Comparison of ENCODE assay signal across 25 mouse cellular contexts in genomic region chr7:105474771-105475315, GRCm38 (mm10). TPM values are rescaled to one million over a fixed set of nuclear protein-coding genes. Genes with fewer than 3 reads are reported as not detected.
DNase-seq lines count a peak whose midpoint lies in the region; ATAC-seq and TF ChIP-seq lines count a peak whose summit lies in the region.
"Had no signal": no experiment of that assay in that cellular context is flagged by ENCODE, and none has a peak within 500 bp of the region (broad histone marks: within the 10 kb centered on the region; RNA-seq: fewer than 3 reads in every experiment).

No protein-coding gene starts in this region.

- DNase-seq in adrenal gland, adult 2 months: peak; percentile 60
- DNase-seq in adrenal gland, adult 8-10 months: no peak
- DNase-seq in heart, adult 2 months: no peak
- no peak for DNase-seq in heart, postnatal 14 days
- DNase-seq in left cerebral cortex, adult 2 months (ENCODE audit: extremely low spot score in 1 of 2, low spot score in 2 of 2): no peak
- no peak for DNase-seq in left cerebral cortex, postnatal 4 days
- DNase-seq: cerebellum, adult 18-20 months; cerebellum, adult 9-11 months; gastrocnemius, postnatal 36 days; kidney, adult 18-20 months had no signal

- H3K4me2 ChIP-seq in midbrain, embryonic 13.5 days (replicated peaks): no peak overlapping the region
- H3K4me2 ChIP-seq: hindbrain, embryonic 14.5 days; intestine, embryonic 15.5 days had no signal

- peaks cover 14% of the 10 kb centered on the region for H3K4me1 ChIP-seq in heart, adult 2 months (ENCODE audit: control insufficient read depth, insufficient read depth, low read length)
- H3K4me1 ChIP-seq in midbrain, embryonic 13.5 days (replicated peaks): no peaks in the 10 kb centered on the region
- H3K4me1 ChIP-seq: embryonic facial prominence, embryonic 10.5 days; intestine, embryonic 15.5 days had no signal

- H3K4me3 ChIP-seq in heart, adult 2 months: no peak overlapping the region
- no peak overlapping the region for H3K4me3 ChIP-seq in left cerebral cortex, adult 2 months
- no peak overlapping the region for H3K4me3 ChIP-seq in midbrain, embryonic 13.5 days (replicated peaks)
- H3K4me3 ChIP-seq: embryonic facial prominence, embryonic 10.5 days; erythroblast, embryonic 14.5 days; forebrain, embryonic 10.5 days; hindbrain, embryonic 10.5 days; intestine, embryonic 15.5 days had no signal

- intact Hi-C loops in heart, adult 2 months (cut with DNase I): loop anchor here (5.0 to 10.0 kb wide), 2 partner anchors 167 to 340 kb away; partner anchors contain the start of genes Arfip2, Gm45799, Mrpl17 and Timm10b
- intact Hi-C loops in heart, postnatal 14 days (cut with DNase I): loop anchor here (10.0 kb wide), 1 partner anchor 250 kb away; no protein-coding TSS in a partner anchor
- intact Hi-C loops in left cerebral cortex, adult 2 months (cut with DNase I): no loop called here
- intact Hi-C loops in left cerebral cortex, postnatal 4 days (cut with DNase I): loop anchor here (5.0 to 10.0 kb wide), 2 partner anchors 63 to 300 kb away; no protein-coding TSS in a partner anchor

- TF ChIP-seq EP300 in heart, adult 2 months (IDR thresholded peaks at IDR 0.05; ENCODE audit: insufficient read depth, low read depth, low read length): no peak

- H3K27me3 ChIP-seq in heart, adult 2 months (ENCODE audit: control insufficient read depth, insufficient read depth, low read length): no peaks in the 10 kb centered on the region
- 0 out of 2 replicates have a peak, but pooled peaks cover 3% of the 10 kb centered on the region for H3K27me3 ChIP-seq in midbrain, embryonic 13.5 days
- H3K27me3 ChIP-seq: intestine, embryonic 15.5 days; Patski had no signal

- TF ChIP-seq POLR2A in heart, adult 2 months (IDR thresholded peaks at IDR 0.05; ENCODE audit: insufficient read depth, low read depth, low read length): no peak

- whole genome bisulfite sequencing in heart, adult 2 months: 67% methylated on average over 4 of the region's 4 CpGs
- 83% methylated on average over 4 of the region's 4 CpGs for WGBS in midbrain, embryonic 13.5 days

- peaks cover 6% of the 10 kb centered on the region for H3K36me3 ChIP-seq in heart, adult 2 months (ENCODE audit: control insufficient read depth, insufficient read depth, low read length)
- H3K36me3 ChIP-seq in midbrain, embryonic 13.5 days: no peaks in the 10 kb centered on the region
- H3K36me3 ChIP-seq: embryonic facial prominence, embryonic 10.5 days; forebrain, embryonic 10.5 days; hindbrain, embryonic 10.5 days; intestine, embryonic 15.5 days had no signal

- TF ChIP-seq CTCF in heart, adult 2 months (IDR thresholded peaks at IDR 0.05): no peak
- TF ChIP-seq CTCF in left cerebral cortex, adult 2 months (IDR thresholded peaks at IDR 0.05): no peak

- H3K9ac ChIP-seq in heart, adult 2 months (ENCODE audit: low read depth, low read length): no peak overlapping the region
- no peak overlapping the region for H3K9ac ChIP-seq in midbrain, embryonic 13.5 days (replicated peaks)
- H3K9ac ChIP-seq: hindbrain, embryonic 14.5 days; intestine, embryonic 15.5 days had no signal

- H3K27ac ChIP-seq in heart, adult 2 months: peak overlapping the region; percentile 68
- peak overlapping the region; percentile 4; the same call in 1 of the 2 replicates for H3K27ac ChIP-seq in left cerebral cortex, adult 2 months
- H3K27ac ChIP-seq in midbrain, embryonic 13.5 days: no peak overlapping the region
- H3K27ac ChIP-seq: embryonic facial prominence, embryonic 10.5 days; forebrain, embryonic 10.5 days; hindbrain, embryonic 10.5 days; hindbrain, embryonic 14.5 days; intestine, embryonic 15.5 days had no signal

- ATAC-seq in midbrain, embryonic 13.5 days: no peak
- ATAC-seq: activated CD4-positive, CD25-positive, alpha-beta regulatory T cell, adult 4 months; forebrain, embryonic 14.5 days; intestine, embryonic 15.5 days; Patski had no signal

- H3K79me2 ChIP-seq in heart, adult 2 months (replicated peaks; ENCODE audit: control insufficient read depth, insufficient read depth, low read length): no peaks in the 10 kb centered on the region

- no peaks in the 10 kb centered on the region for H3K9me3 ChIP-seq in midbrain, embryonic 13.5 days
- H3K9me3 ChIP-seq: embryonic facial prominence, embryonic 10.5 days; forebrain, embryonic 10.5 days; hindbrain, embryonic 10.5 days; intestine, embryonic 15.5 days had no signal

RNA-seq across cellular contexts. Expression of gene Cavin3, which starts 7.3 kb away (rescaled TPM):
- total RNA-seq in adrenal gland, adult 2 months (2021): 10 to 100 TPM; 71.0 to 90.9 TPM
- 158 and 163 TPM in 2 replicates for polyA plus RNA-seq in adrenal gland, adult 2 months (2012; rRNA removed)
- 10 to 100 TPM; 59.4 to 66.5 (median 60.9) TPM for total RNA-seq in adrenal gland, adult 8-10 months (2022)
- total RNA-seq in heart, adult 2 months (2021): 10 to 100 TPM; 17.5 to 24.0 TPM
- polyA plus RNA-seq in heart, adult 2 months (2012; rRNA removed): 18.0 and 21.0 TPM in 2 replicates
- total RNA-seq in heart, postnatal 14 days (2021): 10 to 100 TPM; 31.4 to 35.5 TPM
- total RNA-seq in left cerebral cortex, adult 2 months (2021): 10 to 100 TPM; 17.9 to 18.7 TPM
- total RNA-seq in left cerebral cortex, postnatal 4 days (2021): 10 to 100 TPM; 11.7 to 13.8 TPM
- 18.3 and 22.1 TPM in 2 replicates for polyA plus RNA-seq in midbrain, embryonic 13.5 days (2015; fragmentation: Nextera tagmentation; extraction: Ambion mirVana)
- total RNA-seq: MEL had no signal
- polyA plus RNA-seq: activated CD4-positive, CD25-positive, alpha-beta regulatory T cell, adult 4 months had no signal

RNA-seq across cellular contexts. Expression of gene Cckbr, which starts 49.3 kb away (rescaled TPM):
- not detected for total RNA-seq in adrenal gland, adult 2 months (2021)
- polyA plus RNA-seq in adrenal gland, adult 2 months (2012; rRNA removed): 0.04 and 0.10 TPM in 2 replicates
- total RNA-seq in adrenal gland, adult 8-10 months (2022): under 1 TPM in 2 of 4 experiments, not detected in 2; 0.13 to 0.15 TPM
- not detected for total RNA-seq in heart, adult 2 months (2021)
- polyA plus RNA-seq in heart, adult 2 months (2012; rRNA removed): not detected in 2 replicates
- total RNA-seq in heart, postnatal 14 days (2021): not detected
- 10 to 100 TPM; 64.9 to 65.5 TPM for total RNA-seq in left cerebral cortex, adult 2 months (2021)
- 1 to 10 TPM; 4.2 to 6.1 TPM for total RNA-seq in left cerebral cortex, postnatal 4 days (2021)
- 0.62 and 0.87 TPM in 2 replicates for polyA plus RNA-seq in midbrain, embryonic 13.5 days (2015; fragmentation: Nextera tagmentation; extraction: Ambion mirVana)
- total RNA-seq: adrenal gland, adult 18-20 months; gastrocnemius, adult 8-10 months; gastrocnemius, postnatal 36 days; heart, postnatal 25 days; MEL had no signal
- polyA plus RNA-seq: activated CD4-positive, CD25-positive, alpha-beta regulatory T cell, adult 4 months; C2C12; erythroblast, embryonic 14.5 days; Patski had no signal

Comparison
In these comparisons a context has a peak if more than half of its experiments do, and no peak if none do; other contexts are left out.
1. RNA of gene Cckbr, which starts 49.3 kb away (total RNA-seq): 64.9 to 65.5 TPM in left cerebral cortex, adult 2 months; 4.2 to 6.1 TPM in left cerebral cortex, postnatal 4 days, 0.13 to 0.15 TPM in adrenal gland, adult 8-10 months, not detected in adrenal gland, adult 2 months, not detected in heart, adult 2 months and not detected in heart, postnatal 14 days; every median in the first group is over 4 times any median in the second.